Mouse (Mus musculus) adrenal gland, adult (tissue): ENCODE results near the gene Aplp1.

Experiments used
- DNase-seq, 2 experiments: peaks; one replicate each; pipeline ENCODE4 v3.0.0; 2022 to 2023; ENCODE audit warnings: low spot score in 1 of 2; ENCODE audit not compliant: inconsistent age in 2 of 2

Gene Aplp1

DNA sequence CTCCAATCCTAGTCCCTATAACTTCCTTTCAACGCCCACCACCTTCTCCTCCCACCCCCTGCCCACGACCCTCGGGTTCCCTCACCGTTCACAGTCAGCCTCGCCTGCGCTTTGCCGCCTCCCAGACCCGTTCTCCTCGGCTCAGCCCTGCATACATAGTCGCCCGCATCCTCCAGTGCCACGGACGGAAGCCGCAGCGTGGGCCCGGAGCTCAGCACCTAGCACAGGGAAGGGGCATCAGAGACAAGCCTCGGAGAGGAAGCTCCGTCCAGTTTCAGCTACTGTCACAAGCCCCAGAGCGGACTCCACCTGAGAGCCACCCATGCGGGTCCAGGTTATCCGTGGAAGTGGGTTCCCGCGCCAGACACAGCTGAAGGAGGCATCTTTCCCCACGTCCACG, 8.0 kb upstream of the Aplp1 start:
- no peak for DNase-seq

DNA sequence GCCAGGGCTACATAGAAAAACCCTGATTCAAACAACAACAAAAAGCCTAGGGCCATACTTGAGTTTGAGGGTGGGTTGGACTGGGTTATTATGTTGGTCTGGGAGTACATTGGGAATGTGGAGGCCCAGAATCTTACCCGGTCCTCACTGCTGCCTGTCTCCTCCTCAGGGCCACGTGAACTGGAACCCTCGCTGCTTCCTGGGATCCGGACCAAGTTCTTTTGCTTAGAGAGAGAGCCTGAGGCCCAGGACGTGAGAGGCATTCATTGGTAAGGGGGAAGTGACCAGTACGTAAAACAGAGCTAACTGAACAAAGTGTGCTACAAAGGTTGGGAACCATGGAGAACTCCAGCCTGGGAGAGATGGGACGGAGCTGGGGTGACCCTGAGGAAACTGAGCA, 4.9 kb upstream of the Aplp1 start:
- no peak for DNase-seq

DNA sequence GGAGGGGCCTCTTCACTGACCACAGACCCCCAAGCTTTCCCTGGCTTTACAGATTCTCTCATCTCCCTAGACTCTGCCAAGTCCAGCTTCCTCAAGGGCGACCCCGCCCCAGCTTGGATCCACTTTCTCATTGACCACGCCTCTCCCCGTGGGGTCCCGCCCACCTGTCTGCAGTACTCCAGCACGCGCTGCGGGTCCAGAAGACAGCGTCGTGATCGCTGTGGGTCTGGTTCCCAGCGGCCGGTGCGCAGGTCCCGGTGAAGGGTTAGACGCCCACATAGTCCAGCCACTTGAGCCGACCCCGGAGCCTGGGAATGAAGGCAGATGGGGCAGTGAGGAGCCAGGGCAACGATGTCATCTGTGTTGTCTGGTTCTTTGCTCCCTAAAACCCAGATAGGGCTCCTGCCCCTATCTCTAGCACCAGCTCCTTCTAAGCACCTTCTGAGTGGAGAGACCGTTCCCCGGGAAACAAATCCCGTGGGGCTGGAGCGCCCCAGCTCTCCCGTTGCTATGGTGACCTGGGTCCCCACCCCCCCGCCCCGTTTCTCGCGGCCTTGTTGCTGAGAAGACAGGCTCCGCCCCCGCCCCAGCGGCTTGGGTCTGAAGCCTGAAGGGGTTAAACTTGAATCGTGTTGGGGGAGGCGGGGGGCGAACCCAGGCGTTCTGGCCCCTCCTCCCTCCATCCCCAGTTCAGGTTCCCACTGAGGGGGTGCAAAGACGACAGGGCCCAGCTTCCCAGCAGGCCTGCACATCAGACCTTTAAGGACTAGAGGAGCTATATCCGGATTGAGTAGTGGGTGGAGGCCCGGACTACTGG, 973 bp downstream of the Aplp1 start:
- DNase-seq, result peak; percentile 53 to 80

DNA sequence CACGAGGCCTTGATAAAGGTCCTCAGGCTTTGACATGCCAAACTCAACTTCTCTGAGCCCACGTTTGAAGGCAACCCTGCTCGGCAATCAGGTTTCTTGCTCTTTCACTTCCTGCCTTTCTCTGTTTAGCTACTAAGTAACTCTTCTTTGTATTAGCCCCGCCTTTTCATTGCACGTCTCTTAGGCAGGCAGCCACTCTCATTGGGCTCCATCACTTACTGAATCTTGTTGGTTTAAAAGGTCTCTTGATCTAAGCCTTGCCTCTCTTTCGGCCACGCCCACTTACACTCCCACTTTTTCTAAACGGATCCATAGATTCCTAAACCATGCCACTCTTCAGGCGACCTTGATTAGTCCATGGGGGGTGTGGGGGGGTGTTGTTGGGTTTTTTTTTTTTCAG, 1.6 kb downstream of the Aplp1 start:
- no peak for DNase-seq

DNA sequence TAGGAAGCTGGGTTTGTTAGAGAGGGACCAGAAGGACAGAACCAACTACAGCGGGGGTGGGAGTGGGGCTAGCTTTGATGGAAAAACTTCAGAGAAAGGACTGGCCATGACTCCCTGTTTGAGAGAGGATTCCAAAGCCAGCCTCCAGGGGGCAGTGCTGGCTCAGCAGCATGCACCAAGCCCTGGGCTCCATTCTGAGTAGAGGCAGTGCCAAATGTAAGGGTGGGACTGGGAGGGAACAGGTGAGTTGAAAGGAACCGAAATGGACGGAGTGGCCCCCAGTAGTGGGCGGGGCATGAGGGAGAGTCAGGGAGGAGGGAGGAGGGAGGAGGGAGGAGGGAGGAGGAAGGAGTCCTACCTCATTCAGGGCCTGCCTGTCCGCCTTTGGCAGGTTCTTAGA, 4.6 kb downstream of the Aplp1 start:
- peak; percentile 29 to 83 for DNase-seq

DNA sequence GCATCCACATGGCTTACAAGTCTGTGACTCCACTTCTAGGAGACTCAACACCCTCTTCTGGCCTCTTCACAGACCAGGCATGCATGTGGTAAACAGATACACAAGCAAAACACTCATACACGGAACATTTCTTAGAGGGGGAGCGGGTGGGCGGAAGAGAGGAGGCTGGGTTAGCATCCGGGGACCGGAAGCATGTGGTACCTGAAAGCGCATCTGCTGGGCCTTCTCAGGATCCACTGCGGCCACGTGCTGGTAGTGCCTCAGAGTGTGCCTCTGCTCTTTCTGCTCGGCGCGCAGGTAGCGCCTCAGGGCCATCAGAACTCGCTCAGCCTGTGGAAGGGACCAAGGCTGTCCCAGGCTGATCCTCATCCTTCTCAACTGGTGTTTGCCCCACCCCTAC, 5.6 kb downstream of the Aplp1 start:
- DNase-seq, result no peak

DNA sequence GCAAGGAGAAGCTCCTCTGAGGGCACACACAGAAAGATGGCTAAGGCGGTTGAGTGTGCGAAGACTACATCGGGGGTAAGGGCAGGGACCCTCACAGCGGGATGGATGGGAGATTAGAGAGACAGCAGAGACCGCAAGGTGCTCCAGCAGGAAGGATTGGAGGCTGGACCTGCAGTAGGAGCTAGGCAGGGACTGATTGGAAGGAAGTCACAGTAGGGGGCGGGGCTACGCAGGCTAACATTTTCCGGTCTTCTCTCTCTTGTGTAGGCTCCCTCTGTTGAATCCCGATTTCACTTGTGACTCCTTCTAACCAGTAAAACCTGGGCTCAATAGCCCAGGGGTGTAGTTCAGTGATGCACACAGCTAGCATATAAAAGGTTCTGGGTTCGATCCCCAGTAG, 8.5 kb downstream of the Aplp1 start:
- DNase-seq, result no peak

DNA sequence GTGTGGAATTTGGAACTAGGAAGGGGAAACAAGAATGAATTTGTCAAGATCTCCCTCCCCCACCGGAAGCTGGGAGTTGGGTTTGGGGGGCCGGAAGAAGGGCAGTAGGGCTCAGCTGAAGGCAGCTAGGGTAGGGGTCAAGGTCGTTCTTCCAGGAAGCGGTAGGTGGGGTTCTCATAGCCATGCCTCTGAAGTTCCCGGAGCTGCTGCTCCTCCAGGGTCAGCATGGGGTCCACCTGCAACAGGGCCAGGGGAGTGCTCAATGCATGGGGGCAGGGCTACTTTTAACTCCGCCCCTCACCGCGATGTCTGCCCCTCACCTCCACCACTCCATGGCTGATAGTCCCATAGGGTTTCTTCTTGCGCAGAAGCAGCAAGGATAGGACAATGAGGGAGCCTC, 10.2 kb downstream of the Aplp1 start:
- no peak for DNase-seq

DNA sequence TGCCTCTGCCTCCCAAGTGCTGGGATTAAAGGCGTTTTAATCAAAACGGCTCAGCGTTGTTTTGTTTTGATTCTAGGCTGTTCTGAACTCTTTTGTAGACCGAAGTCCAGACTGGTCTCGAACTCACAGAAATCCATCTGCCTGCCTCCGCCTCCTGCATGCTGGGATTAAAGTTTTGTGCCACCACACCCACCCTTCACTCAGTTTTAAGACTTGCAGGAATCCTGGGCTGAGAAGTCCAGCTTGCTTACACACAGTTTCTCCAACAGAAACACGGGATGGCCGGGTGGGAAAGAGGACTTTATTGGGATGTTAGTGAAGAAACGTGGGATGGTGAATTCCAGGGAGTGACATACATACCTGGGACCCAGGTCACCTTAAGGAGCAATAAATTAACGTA, 10.6 kb downstream of the Aplp1 start:
- DNase-seq, result no peak

DNA sequence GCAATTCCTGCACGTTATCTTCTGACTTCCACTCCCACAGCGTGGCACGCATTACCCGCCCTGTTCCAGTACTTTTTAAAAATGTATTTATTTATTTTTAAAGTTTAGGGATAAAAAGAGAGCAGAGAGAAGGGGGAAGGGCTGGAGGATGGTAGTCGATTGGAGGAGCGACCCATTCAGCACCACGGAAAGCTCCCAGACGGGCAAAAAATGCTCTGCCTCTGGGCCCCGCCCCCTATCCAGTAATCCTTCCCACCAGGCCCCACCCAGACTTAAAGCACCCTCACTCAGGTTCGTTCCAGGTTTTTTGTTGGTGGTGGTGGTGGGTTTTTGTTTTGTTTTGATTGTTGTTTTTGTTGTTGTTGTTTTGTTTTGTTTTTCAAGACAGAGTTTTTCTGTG, 11.1 kb downstream of the Aplp1 start:
- DNase-seq, result peak; percentile 48 to 89

DNA sequence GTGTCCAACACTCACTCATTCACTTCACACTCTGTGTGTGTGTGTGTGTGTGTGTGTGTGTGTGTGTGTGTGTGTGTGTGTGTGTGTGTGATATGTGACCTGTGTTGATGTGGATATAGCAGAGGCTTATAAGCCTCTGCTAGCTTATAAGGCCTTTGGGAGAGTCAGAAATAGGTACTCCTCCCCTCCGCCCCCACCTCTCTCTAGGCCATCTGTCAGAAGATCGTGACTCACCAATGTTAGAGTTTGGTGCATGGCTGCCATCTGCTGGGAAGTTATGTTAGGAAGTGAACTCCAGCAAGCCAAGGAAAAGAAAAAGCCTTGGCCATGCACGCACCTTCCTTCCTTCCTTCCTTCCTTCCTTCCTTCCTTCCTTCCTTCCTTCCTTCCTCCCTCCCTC, 13.5 kb downstream of the Aplp1 start:
- DNase-seq, result peak; percentile 71 to 89

DNA sequence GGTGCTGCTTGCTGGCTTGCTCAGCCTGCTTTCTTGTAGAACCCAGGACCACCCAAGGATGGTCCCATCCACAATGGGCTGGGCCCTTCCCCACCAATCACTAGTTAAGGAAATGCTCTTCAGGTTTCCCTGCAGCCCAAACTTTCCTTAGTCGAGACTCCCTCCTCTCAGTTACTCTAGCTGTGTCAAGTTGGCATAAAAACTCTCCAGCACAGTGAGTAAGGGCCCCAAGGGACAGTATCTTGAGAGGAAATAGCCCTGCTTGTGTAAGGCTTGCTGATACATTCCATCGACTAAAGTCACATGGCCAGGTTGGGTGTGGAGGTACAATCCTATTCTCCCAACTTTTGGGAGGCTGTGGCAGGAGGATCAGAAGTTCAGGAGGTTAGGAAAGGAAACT, 15.1 kb downstream of the Aplp1 start:
- DNase-seq, result no peak

DNA sequence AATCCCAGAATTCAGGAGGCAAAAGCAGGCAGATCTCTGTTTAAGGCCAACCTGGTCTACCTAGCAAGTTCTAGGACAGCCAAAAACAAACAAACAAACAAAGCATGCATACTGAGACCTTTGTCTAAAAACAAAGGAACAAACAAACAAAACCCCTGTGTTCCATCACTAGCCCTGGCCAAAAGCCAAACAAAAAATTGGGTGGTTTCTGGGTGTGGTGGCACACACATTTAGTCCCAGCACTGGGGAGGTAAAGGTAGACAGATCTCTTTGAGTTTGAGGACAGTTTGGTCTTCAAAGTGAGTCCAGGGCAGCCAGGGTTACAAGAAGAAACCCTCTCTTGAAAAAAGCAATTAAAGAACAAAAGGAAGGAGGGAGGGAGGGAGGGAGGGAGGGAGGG, 16.0 kb downstream of the Aplp1 start:
- DNase-seq, result no peak

DNA sequence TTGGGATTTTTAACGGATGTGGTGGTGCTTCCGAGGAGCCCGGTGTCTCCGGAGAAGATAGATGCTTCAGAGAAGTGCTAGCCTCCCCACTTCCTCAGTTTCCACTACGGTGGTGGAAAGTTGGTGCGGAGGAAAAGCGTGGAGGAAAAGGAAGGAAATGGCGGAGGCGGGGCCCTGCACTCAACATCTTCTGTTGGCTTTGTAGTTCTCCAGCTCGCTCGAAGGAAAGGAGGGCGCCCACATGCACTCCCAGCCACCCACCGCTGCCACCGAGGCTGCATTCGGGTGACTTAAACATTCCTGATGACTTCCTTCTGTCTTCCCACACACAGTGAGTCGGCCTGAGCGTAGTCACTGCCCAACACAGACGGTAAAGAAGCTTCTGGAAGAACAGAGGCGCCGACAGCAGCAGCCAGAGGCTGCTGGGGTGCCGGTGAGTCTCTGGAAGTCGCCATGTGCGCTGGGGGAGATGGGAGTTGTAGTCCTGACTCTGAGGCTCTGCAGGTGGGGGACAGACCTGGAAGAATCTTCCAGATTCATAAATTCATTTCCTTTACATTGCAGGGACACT, 22.2 kb downstream of the Aplp1 start:
- DNase-seq, result peak; percentile 43 to 69

DNA sequence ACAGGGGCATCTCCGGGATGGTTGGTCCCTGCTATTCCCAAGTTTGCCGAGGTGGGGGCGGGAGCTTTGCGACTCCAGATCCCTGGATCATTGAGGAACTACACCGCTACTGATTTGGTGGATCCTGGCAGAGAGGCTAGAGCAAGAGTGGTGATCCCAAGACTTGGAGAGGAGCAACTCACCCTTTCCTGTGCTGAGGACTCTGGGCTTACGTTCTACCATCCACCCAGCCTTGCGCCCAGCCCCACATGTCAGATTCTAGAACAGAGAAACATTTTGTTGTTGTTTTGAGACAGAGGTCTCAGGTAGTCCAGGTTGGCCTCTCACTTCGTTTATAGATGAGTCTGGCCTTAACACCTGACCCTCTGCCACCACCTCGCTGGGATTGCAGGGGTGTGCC, 22.8 kb downstream of the Aplp1 start:
- no peak for DNase-seq

DNA sequence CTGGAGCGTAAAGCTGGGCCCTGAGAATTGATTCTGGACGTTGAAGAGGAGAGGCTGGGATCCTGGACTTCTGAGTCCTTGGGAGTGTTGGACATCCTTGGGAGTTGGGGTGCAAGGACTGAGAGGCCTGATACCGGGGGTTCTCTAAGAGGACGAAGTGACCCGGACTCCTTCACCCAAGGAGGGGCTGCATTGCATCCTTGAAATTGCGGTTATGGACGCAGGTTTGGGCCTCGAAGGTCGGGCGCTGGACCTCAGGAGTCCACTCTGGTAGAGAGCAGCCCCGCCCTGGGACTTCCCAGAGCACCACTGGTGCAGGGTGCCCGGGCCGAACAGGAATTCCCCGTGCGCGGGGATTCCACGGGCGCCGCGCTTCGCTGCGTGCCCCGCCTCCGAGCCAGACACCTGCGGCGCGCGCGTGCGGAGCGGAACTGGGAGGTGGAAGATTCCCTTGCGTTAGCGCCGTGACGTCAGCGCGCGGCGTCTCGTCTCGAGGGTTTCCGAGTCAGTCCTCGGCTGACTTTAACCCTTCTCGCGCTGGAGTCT, 23.4 kb downstream of the Aplp1 start:
- DNase-seq, result peak; percentile 91 to 96

DNA sequence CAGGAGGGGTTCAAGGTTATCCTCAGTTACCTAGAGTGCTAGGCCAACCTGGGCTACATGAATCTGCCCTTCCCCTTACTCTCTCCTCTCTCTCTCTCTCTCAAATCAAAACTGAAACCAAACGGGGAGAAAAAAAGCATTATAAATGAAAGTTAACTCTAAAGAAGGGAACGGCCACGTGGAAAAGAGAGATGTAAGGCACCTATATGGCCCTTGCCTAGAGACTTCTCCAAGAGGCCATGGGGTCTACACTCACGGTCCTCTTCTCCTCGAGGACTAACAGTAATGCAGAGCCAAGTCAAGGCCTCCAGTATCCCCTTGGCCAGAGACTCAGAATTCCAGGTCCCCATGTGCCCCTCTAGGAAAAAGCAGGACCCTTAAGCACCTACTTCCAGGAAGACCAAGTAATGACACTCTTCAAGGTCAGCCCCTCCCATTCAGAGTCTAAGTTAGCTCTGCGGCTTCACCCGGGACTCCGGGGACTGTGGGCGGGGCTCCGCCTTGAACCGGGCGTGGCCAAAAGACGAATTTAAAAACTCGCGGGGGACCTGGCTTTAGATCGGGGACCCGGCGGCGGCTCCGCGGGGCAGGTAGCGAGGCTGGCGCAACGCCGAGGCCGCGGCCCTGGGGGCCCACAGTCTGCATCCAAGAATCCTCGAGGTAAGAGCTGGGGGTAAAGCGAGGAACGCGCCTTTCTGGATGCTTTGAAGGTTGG, 24.0 kb downstream of the Aplp1 start, which contains the start of gene Nfkbid:
Gene Nfkbid, plus strand, starts transcription at position 558 of the 715 bp plus-strand sequence.
- peak; percentile 85 to 95 for DNase-seq

DNA sequence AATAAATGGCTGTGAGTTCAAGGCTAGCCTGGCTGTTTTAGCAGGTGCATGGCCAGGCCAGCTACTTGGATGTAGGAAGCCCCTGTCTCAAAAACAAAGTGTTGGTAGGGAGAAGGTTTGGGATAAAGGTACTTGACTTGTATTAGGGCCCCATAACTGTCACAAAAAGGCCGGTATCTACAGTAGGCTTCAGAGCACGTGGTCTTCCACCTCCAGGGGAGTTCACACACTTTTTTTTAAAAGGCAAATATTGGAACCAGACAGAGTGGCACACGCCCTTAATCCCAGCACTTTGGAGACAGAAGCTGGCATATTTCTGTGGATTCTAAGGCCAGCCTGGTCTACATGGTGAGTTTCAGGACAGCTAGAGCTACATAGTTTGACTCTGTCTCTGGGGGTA, 24.7 kb downstream of the Aplp1 start:
- DNase-seq, result no peak

DNA sequence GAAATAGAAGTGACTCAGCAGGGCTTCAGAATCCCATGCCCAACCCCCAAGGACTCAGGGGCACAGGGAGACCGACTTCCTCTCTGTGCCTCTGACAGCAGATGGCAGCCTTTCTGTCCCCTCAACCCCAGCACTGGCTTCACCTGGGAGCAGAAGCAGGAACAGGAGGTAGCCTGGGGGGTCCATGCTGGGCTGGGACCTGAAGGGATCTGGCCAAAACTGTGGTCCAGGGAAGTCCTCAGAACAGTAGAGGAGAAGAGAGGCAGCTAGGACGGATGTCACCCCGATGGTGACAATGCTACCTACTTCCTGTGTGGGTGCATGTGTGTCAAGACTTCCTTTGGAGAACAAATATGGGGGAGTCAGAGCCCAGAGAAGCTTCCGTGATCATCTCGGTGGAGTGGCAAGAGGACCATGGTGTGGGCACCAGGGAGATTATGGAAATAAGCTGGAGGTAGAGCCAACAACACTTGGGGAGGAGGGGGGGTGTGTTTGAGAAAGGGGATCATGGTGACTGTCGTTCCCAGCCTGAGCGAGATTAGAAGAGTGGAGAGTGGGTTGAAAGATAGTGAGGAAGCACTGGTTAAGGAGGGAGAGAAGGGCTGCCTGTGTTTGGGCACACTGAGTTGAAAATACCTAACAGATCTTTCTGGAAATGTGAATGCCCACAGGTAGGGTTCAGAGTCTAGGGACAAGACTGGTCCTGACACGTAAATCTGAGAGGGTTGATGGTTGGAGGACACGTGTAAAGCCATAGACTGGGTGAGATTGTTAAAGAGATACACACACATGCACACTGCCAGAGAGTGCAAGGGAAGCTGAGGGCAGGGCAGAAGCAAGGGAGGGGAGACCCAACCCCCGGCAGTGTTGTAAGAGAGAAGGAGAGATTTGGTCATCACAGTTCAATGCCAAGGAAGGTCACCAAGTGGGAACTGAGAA, 25.5 kb downstream of the Aplp1 start, which contains the start of gene Hcst:
Gene Hcst, minus strand, starts transcription at position 294 of the 939 bp plus-strand sequence.
- DNase-seq, result peak in 1 of 2 experiments; percentile 58

DNA sequence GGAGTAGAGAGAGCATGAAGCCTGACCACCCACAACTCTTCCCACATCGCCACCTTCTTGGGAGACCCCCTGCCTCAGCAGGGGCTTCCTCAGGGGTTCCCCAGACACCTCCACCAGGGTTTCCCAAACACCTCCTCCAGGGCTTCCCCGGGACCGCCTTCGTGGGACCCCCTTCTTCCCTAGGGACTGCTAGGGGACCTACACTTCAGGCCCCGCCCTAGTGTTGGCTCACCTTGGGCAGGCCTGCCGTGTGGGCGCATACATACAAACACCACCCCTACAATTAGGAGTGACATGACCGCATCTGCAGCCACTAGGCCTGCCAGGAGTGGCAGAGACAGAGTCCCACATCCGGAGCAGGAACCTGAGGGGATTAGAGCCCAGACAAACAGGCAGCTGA, 27.5 kb downstream of the Aplp1 start:
- DNase-seq, result peak in 1 of 2 experiments; percentile 35

DNA sequence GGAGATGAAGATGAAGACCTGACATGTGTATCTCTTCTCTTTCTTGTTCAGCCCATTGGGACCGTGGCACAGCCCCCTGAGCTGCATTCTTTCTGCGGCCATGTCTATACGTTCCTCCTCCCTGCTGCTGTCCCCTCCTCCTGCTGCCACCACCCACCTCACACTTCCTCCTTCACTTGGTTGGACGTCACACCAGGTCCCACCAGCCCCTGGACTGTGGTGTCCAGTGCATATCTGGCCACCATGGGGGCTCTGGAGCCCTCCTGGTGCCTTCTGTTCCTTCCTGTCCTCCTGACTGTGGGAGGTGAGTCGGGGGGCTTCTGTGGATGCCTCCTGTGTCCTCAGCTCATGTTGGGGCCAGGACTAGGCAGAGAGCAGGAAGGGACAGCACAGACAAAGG, 31.7 kb downstream of the Aplp1 start, which contains the start of gene Tyrobp:
Gene Tyrobp, plus strand, starts transcription at position 165 of the 400 bp plus-strand sequence.
- peak in 1 of 2 experiments; percentile 47 for DNase-seq
